Mouse (Mus musculus) kidney, adult 2 months (tissue): ENCODE measurements around the gene Col13a1.

Source experiments
- CTCF ChIP-seq: fragments of 200-500 bp; conservative IDR thresholded peaks from 2 replicates; pipeline ENCODE4 v1.5.1; 2011; ENCODE audit warnings: low read depth, mild to moderate bottlenecking, control low read depth, low read length, moderate library complexity, mixed read lengths; ENCODE audit not compliant: insufficient read depth, insufficient read length
- POLR2A ChIP-seq: fragments of 200-500 bp; IDR thresholded peaks from one replicate; pipeline ENCODE4 v1.6.1; 2011; ENCODE audit warnings: low read depth, low read length, control low read depth

- no peak for TF ChIP-seq CTCF
- TF ChIP-seq POLR2A: no peak
Observed at GRCm38 (mm10) chr10:61999766-62000165, 20.9 kb upstream of the Col13a1 start.
